Mouse (Mus musculus) liver, postnatal 0 days (tissue): ENCODE data around the gene Pth1r. TPM values are rescaled to one million over a fixed set of nuclear protein-coding genes. Genes with fewer than 3 reads are reported as not detected.
A peak's percentile ranks its signal among the peaks of the same experiment; 100 is the strongest.

Source experiments
- ATAC-seq: fragments of 200-750 bp; cut with Nextera tagmentation; 2 replicates; pipeline ENCODE4 v1.8.0; 2017; ENCODE audit warnings: mild to moderate bottlenecking, moderate library complexity
- DNase-seq: peaks from one replicate; pipeline ENCODE4 v3.0.0-alpha.2; 2016
- H3K27ac ChIP-seq: fragments of 300-500 bp; sonication (generic); 2 replicates; pipeline ENCODE4 v1.5.1; 2014; ENCODE audit warnings: antibody characterized with exemption, moderate library complexity, mild to moderate bottlenecking, low read depth
- H3K27me3 ChIP-seq: fragments of 300-500 bp; sonication (generic); 2 replicates; pipeline ENCODE4 v1.6.1; 2014; ENCODE audit warnings: low read length, control low read depth, mixed read lengths; ENCODE audit not compliant: insufficient read depth
- H3K36me3 ChIP-seq: fragments of 300-500 bp; sonication (generic); replicated peaks from 2 replicates; pipeline ENCODE4 v1.6.1; 2014; ENCODE audit warnings: mild to moderate bottlenecking, control low read depth, low read length, moderate library complexity, mixed read lengths; ENCODE audit not compliant: insufficient read depth
- H3K4me1 ChIP-seq: fragments of 300-500 bp; sonication (generic); 2 replicates; pipeline ENCODE4 v1.6.1; 2014; ENCODE audit warnings: antibody characterized with exemption, mild to moderate bottlenecking, control low read depth; ENCODE audit not compliant: insufficient read depth
- H3K4me2 ChIP-seq: fragments of 300-500 bp; sonication (generic); 2 replicates; pipeline ENCODE4 v1.6.1; 2014; ENCODE audit warnings: low read depth, mild to moderate bottlenecking, low read length, moderate library complexity, mixed read lengths
- H3K4me3 ChIP-seq: fragments of 300-500 bp; sonication (generic); 2 replicates; pipeline ENCODE4 v1.5.1; 2014; ENCODE audit warnings: low read depth, low read length
- H3K9ac ChIP-seq: fragments of 300-500 bp; sonication (generic); replicated peaks from 2 replicates; pipeline ENCODE4 v1.6.1; 2014; ENCODE audit warnings: mild to moderate bottlenecking, moderate library complexity
- H3K9me3 ChIP-seq: fragments of 300-500 bp; sonication (generic); 2 replicates; pipeline ENCODE4 v1.6.1; 2016; ENCODE audit warnings: mild to moderate bottlenecking, control low read depth, low read length, mixed read lengths
- CTCF ChIP-seq: sonication (generic); IDR thresholded peaks from 2 replicates; pipeline ENCODE4 v1.5.1; 2016; ENCODE audit warnings: antibody characterized with exemption, low read depth
- EP300 ChIP-seq: IDR thresholded peaks from 2 replicates; pipeline ENCODE4 v1.6.1; 2016; ENCODE audit warnings: antibody characterized with exemption, low read depth, mild to moderate bottlenecking
- WGBS: fragments of 180-500 bp; shearing (Covaris S2); extraction: QIAGEN DNeasy Blood & Tissue Kit; methylation state at CpG from one replicate; pipeline ENCODE4 v1.1.7; 2014; ENCODE audit not compliant: insufficient replicate concordance; 5-methylcytosine and 5-hydroxymethylcytosine counted together
- polyA plus RNA-seq: library from polyadenylated mRNA; unstranded; fragments of >200 nt; fragmentation: Nextera tagmentation; extraction: Ambion mirVana; gene quantifications from 2 replicates; pipeline ENCODE4 v1.2.1, GENCODE M21; 2015

The Pth1r gene
- polyA plus RNA-seq, 1 experiment from 2014 or later = 5.3 TPM

- Histone ChIP-seq H3K36me3 (peaks cover 26% of the 10 kb centered on the region), H3K4me3 (no peak overlapping the region), H3K27me3 (no peaks in the 10 kb centered on the region), H3K4me1 (peaks cover 11% of the 10 kb centered on the region), H3K9me3 (no peaks in the 10 kb centered on the region), H3K4me2 (no peak overlapping the region), H3K9ac (no peak overlapping the region), H3K27ac (no peak overlapping the region)
- TF ChIP-seq EP300 (no peak), CTCF (no peak)
- DNase-seq (no peak), ATAC-seq (no peak)
- 90% methylated on average over 5 of the region's 5 CpGs for WGBS
Measured at GRCm38 (mm10) chr9:110696427-110696826, 50.5 kb downstream of the Pth1r start.

- 68% methylated on average over 4 of the region's 4 CpGs for WGBS
- no peaks in the 10 kb centered on the region for H3K27me3 ChIP-seq
- DNase-seq (peak; percentile 64), ATAC-seq (peak; percentile 81)
- peak; percentile 55; the same call in 1 of the 2 replicates for TF ChIP-seq EP300
- TF ChIP-seq CTCF = no peak
- no peak overlapping the region for H3K9ac ChIP-seq
- H3K36me3 ChIP-seq = peaks cover 23% of the 10 kb centered on the region
- no peak overlapping the region for H3K4me3 ChIP-seq
- no peak overlapping the region for H3K4me2 ChIP-seq
- peaks cover 11% of the 10 kb centered on the region for H3K4me1 ChIP-seq
- no peak overlapping the region for H3K27ac ChIP-seq
- no peaks in the 10 kb centered on the region for H3K9me3 ChIP-seq
Measured at GRCm38 (mm10) chr9:110695165-110695755, 51.7 kb downstream of the Pth1r start.

GRCm38 (mm10) chr9:110689261-110689779, 57.6 kb downstream of the Pth1r start:
- TF ChIP-seq CTCF (no peak), EP300 (no peak)
- WGBS = 67% methylated on average over 8 of the region's 8 CpGs
- peaks cover 28% of the 10 kb centered on the region for H3K4me1 ChIP-seq
- DNase-seq (no peak), ATAC-seq (peak; percentile 64)
- no peaks in the 10 kb centered on the region for H3K9me3 ChIP-seq
- no peaks in the 10 kb centered on the region for H3K27me3 ChIP-seq
- H3K4me3 ChIP-seq = no peak overlapping the region
- H3K27ac ChIP-seq = peak overlapping the region; percentile 48; the same call in 1 of the 2 replicates
- H3K36me3 ChIP-seq = peaks cover 11% of the 10 kb centered on the region
- H3K9ac ChIP-seq = no peak overlapping the region
- H3K4me2 ChIP-seq = peak overlapping the region; percentile 58

- TF ChIP-seq EP300 = no peak
- Histone ChIP-seq H3K36me3 (peaks cover under 1% of the 10 kb centered on the region; the same call in 1 of the 2 replicates), H3K4me3 (no peak overlapping the region), H3K27me3 (no peaks in the 10 kb centered on the region), H3K27ac (no peak overlapping the region), H3K9ac (no peak overlapping the region), H3K4me1 (peaks cover 41% of the 10 kb centered on the region), H3K9me3 (no peaks in the 10 kb centered on the region), H3K4me2 (no peak overlapping the region)
- ATAC-seq = no peak
- no peak for DNase-seq
- 87% methylated on average over 2 of the region's 2 CpGs for WGBS
Measured at GRCm38 (mm10) chr9:110687846-110688245, 59.1 kb downstream of the Pth1r start.

- Histone ChIP-seq H3K27me3 (no peaks in the 10 kb centered on the region), H3K4me2 (no peak overlapping the region), H3K4me1 (peaks cover 44% of the 10 kb centered on the region), H3K36me3 (no peaks in the 10 kb centered on the region; the same call in 1 of the 2 replicates), H3K4me3 (no peak overlapping the region), H3K9me3 (no peaks in the 10 kb centered on the region), H3K9ac (no peak overlapping the region), H3K27ac (no peak overlapping the region)
- DNase-seq = no peak
- whole genome bisulfite sequencing = 85% methylated on average over 5 of the region's 5 CpGs
- 0 out of 2 replicates have a peak, but pooled peaks have one; percentile 2 for TF ChIP-seq CTCF
- no peak for TF ChIP-seq EP300
- no peak for ATAC-seq
Measured at GRCm38 (mm10) chr9:110687061-110687460, 59.9 kb downstream of the Pth1r start.

- H3K9me3 ChIP-seq = no peaks in the 10 kb centered on the region
- H3K9ac ChIP-seq = no peak overlapping the region
- no peak overlapping the region for H3K4me2 ChIP-seq
- H3K36me3 ChIP-seq = no peaks in the 10 kb centered on the region; the same call in 1 of the 2 replicates
- no peak for DNase-seq
- H3K27ac ChIP-seq = no peak overlapping the region
- H3K27me3 ChIP-seq = no peaks in the 10 kb centered on the region
- TF ChIP-seq CTCF (no peak), EP300 (no peak)
- H3K4me1 ChIP-seq = peaks cover 50% of the 10 kb centered on the region
- WGBS = 71% methylated on average over 3 of the region's 3 CpGs
- no peak for ATAC-seq
- no peak overlapping the region for H3K4me3 ChIP-seq
Measured at GRCm38 (mm10) chr9:110686472-110686871, 60.5 kb downstream of the Pth1r start.
